Mouse (Mus musculus): ENCODE data around the gene Zfhx3.

Gene Zfhx3

DNA sequence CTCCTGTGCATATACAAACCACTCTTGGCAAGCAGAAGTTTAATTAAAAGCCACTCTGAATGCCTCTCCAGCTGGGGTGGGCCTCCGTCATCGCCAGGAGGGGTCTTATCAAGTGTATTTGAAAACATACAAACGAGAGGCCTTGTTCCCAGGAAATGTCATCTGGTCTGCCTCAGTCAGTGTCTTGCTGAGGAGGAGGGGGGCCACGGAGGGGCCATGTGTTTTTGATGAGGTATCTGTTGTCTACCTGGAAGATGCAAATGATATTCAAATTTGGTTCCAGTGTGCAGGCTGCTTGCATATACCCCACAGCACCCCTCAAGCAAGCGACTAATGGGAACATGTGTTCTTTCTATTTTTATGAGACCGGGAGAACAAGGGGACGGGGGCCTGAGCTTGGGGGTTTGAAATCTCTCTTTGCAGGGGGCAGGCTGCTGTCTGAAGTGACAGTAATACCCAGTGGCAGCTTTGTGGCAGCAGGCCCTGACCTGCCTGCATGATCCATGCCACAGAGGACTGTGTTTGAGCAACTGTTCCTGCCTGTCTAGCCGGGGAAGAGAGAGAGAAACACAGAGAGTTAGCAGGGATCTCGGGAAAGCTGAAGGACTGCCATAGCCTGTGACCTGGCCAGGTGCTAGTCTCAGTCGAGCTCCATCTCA, 412.8 kb downstream of the Zfhx3 start:
- 65% methylated on average over 10 of the region's 10 CpGs for WGBS

DNA sequence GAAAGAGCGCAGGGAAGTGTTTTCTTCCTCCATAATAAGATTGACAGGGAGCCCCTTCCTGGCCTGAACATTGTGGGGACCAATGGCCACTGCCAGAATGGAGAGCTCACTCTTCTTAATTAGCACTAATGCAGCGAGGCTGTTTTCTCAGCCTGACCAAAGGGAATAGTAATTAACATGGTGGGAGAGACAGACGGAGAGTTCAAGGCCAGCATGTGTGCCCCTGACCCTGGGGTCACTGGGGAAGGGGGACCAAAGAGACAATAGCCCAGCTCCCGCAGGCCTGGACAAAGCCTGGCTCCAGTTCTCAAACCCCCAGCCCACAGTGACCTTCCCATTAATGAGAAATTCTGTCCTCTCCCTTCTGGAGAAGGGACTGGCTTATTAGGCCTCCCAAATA, 419.0 kb downstream of the Zfhx3 start:
- 67% methylated on average over 4 of the region's 4 CpGs for WGBS

DNA sequence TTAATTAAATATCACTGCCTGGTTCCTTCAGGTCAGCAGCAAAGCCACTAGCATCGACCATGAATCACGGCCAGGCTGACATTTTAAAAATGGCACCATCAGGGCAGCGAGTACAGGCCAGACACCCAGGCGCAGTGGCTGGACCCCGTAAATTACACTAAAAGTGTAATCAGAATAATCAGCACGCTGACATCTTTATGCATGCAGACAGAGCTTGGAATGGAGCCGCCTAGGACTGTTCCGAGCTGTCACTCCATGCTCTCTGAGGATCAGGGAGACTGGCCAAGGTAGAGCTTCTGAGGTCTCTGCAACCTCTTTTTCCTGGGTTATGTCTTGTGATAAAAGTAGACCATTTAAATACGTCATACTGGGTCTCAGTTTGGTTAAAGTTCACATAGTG, 420.0 kb downstream of the Zfhx3 start:
- WGBS, result 86% methylated on average over 9 of the region's 9 CpGs

DNA sequence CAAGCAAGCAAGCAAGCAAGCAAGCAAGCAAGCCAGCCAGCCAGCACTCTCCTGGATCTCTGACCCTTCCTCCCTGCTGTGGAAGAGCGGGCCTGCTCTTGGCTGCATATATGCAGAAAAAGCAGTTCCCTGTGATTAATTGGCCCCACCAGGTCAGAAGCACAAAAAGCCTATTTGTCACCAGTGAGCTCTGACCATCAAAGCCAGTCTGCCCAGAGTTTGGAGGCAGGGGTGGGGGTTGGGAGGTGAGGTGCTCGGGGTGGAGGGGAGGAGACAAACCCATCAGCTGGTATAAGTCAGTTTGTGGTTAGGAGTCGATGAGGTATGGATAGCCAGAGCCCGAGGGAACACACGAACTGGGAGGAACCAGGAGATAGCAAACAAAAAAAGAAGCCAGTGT, 421.0 kb downstream of the Zfhx3 start:
- WGBS, result 38% methylated on average over 5 of the region's 5 CpGs

- WGBS, result 77% methylated on average over 8 of the region's 8 CpGs
Observed at GRCm38 (mm10) chr8:108363856-108364255, 421.4 kb downstream of the Zfhx3 start.

DNA sequence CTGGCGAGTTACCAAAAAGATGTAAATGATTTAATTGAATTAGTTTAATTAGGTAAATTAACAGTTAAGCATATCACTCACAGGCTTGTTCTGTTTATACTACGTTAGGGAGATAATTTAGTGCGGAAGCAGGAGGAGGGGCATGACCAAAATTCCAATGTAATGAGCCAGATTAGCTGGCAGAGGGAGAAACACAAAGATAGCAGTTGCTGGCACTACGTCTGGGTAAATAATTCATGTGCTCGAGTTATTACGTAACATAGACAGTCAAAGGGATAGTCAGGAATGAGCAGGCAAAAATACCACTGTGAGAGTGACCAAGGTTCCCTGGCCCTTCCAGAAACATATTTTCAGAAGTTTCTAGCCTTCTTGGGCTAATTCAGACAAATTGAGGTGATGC, 426.6 kb downstream of the Zfhx3 start:
- WGBS, result 20% methylated on average over 6 of the region's 6 CpGs

DNA sequence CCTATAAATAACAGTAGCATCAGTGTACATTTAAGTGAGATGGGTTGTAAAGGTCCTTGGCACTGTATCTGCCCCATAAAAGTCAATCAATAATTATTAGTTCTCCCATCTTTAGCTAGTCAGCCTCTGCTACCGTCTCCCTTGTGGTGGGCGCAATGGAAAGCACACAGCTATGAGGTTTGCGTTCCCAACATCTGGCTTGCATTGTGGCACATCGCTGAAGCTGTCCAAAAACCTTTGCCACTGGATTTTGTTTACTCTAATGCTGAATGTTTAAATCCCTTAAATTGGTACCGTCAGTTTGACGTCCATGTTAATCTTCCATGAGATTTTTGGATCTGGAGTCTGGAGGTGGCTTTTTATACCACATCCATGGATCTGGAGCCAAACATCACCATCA, 428.3 kb downstream of the Zfhx3 start:
- WGBS, result 89% methylated on average over 6 of the region's 6 CpGs

GRCm38 (mm10) chr8:108373046-108373445, 430.6 kb downstream of the Zfhx3 start:
- WGBS, result 40% methylated on average over 7 of the region's 7 CpGs

GRCm38 (mm10) chr8:108378036-108378435, 435.6 kb downstream of the Zfhx3 start:
- WGBS, result 72% methylated on average over 2 of the region's 2 CpGs

GRCm38 (mm10) chr8:108383121-108383520, 440.7 kb downstream of the Zfhx3 start:
- WGBS, result 60% methylated on average over 4 of the region's 4 CpGs

DNA sequence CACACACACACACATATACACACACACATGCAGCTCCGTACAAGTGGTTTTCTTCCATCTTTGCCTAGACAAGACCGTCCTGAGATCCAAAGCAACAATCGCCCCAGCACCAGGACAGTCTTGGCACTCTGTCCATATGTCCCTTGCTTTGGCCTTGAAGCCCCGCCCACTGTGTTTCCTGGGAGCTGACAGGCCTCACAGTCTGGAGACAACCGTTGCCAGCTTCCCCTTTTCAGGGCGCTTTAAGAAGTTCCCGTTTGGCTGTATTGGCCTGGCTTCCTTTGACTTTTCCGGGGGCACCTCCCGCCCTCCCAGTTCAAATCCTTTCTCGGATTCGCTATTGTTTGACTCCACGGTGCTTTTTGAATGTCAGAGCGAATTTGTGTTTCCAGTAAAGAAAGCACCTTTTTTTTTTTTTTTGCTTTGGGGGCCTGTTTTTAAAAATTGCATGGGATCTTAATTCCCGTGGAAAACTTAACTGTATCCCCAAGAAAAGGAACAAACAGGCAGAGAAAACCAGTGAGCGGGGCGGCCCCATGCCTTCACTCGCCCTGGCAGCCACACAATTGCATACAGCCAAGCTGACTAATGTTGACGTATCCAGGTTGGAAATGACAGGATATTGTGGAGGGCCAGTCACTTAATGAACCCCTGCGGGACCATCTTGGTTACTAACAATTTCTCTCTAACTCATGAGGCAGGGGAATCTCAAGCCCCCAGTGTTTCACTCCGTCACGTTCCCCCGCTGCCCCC, 444.9 kb downstream of the Zfhx3 start:
- 32% methylated on average over 22 of the region's 22 CpGs for whole genome bisulfite sequencing

DNA sequence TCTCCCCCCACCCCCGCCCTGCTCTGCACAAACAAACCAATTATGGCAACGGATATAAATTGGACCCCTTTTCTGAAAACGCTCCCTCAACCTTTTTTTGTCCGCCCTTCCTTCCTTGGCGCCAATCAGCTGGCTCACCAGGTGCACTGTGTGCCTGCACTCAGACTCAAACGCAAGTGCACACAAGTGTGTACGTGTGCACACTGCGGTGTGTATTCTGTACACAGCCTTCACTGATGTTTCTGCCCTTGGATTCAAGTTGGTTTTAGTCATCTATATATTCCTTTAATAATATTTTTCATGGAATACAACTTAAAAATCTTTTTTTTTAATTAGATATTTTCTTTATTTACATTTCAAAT, 445.4 kb downstream of the Zfhx3 start:
- WGBS, result 45% methylated on average over 8 of the region's 8 CpGs

- 66% methylated on average over 9 of the region's 9 CpGs for WGBS
Observed at GRCm38 (mm10) chr8:108392909-108393308, 450.5 kb downstream of the Zfhx3 start.

DNA sequence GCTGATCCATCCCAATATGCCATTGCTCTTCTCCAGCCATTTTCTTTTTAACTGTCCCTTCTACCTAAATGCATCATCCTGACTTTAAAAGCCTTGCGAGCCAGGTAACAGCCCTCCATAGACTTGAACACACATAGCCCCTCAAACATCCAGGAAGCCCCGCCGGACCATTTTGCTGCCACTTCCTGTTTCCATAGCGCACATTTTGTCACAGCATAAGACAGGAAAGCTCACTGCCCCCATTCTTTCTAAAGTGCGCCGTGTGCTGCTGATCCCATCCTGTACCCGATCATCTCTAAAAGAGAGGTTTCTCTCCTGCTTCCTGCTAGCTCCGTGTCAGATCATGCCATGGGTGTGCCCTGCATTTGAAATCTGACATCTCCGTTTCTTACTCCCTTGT, 459.7 kb downstream of the Zfhx3 start:
- 74% methylated on average over 9 of the region's 9 CpGs for WGBS

DNA sequence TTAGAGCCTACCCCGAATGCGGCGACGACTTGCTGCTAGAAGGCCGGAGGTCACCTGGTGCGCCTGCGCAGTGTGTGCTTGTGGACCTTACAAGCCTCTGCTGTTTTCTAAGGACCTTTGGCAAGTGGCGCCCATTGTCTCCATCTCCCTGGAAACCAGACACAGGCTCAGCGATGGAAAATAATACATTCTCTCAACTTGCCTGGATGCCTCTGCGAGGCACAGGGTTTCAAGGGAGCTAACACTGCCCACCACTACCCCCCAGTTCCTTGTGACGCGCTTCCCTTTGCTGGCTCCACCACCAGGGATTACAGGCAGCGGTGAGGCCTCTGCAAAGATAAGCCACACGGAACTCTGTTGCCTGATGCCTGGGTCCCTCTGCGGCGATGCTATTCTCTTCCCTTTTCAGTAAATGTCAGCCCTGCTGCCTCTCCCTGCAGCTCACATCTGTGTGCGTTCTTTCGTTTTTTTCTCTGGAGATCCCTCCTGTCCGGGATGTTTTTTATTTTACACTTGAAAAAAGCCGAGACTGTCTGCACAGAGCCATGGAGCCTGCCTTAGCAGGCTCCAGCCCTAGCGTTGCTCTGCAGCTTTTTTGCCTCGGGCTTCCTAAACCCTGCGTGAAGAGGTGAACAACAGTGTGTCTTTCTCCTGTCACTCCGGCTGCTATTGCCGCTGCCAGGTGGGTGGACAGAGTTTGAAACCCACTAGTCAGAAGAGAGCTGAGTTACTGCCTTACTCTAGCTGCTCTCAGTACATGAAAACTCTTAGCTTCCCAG, 464.5 kb downstream of the Zfhx3 start:
- 24% methylated on average over 25 of the region's 25 CpGs for WGBS

GRCm38 (mm10) chr8:108419162-108419844, 476.9 kb downstream of the Zfhx3 start:
- WGBS, result 31% methylated on average over 15 of the region's 15 CpGs

DNA sequence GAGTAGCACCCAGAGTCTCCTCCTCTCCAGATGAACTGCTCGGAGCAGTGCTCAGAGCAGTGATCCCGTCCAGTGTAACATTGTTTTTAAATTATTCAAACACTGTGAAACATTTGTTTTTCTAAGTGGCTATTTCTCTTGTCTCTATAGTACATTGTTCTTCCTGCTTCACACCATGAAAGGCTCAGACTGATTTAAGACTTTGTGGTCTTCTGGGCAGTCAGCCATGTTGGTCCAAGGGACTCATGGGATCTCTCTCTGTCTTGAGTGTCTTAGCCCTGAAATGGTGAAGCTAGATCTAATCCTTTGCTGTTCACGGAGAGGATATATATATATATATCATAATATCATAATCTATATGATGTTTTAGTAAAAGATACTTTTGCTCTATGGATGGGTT, 480.1 kb downstream of the Zfhx3 start:
- 79% methylated on average over 3 of the region's 3 CpGs for WGBS

DNA sequence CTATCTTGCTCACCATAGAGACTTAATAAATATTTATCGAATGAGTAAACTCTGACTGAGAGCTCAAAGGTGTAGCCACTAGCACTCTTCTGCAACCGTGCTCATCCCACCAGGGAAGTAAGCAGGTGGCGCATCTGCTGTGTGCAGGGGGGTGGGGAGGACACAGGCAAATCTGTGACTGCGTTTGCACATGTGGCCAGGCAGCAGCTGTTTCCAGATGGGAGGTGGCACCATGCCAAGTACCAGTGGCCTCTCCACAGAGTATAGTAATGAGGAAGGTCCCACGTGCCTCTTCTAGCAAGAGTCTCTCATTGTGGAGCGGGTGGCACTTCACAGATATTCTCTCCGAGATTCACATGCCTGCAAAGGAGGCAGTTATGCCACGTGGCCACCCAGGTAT, 481.9 kb downstream of the Zfhx3 start:
- 68% methylated on average over 8 of the region's 8 CpGs for WGBS

DNA sequence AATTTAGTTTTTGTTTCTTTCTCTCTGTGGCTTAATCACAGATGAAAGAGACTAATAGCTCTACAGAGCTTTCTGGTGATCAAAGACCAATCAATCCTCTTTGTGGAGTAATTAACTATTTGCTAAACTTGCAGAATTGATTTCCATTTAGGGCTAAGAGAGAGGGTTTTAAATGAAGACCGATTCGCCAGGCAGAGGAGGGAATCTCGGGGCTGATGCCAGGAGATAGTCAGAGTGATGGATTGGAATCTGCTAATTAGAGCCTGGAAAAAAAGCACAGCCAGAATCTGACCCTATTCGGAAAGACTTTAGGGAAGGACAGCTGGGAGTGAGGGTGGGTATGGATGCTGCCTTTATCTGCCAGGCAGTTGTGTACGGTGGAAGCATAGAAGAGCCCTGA, 490.9 kb downstream of the Zfhx3 start:
- WGBS, result 42% methylated on average over 5 of the region's 5 CpGs

- WGBS, result 90% methylated on average over 4 of the region's 4 CpGs
Observed at GRCm38 (mm10) chr8:108434510-108434909, 492.1 kb downstream of the Zfhx3 start.

DNA sequence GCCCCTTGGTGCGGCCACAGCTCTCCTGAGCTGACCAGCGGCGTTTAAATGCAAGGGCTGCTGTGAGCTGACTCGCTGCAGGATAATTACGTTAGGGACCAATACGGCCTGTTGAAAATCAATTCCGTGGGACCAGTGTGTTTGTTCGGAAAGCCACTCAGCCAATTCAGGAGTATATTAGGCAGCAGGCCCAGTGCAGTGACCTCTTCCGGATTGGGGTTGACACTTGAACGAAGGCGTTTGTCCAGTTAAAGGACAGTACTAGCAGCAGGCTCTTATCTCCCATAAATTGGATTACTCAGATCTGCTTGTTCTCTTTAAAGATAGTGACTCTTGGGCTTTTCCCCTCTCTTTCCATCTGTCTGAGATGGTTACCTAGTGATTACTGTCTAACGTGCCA, 493.9 kb downstream of the Zfhx3 start:
- 85% methylated on average over 12 of the region's 12 CpGs for WGBS

DNA sequence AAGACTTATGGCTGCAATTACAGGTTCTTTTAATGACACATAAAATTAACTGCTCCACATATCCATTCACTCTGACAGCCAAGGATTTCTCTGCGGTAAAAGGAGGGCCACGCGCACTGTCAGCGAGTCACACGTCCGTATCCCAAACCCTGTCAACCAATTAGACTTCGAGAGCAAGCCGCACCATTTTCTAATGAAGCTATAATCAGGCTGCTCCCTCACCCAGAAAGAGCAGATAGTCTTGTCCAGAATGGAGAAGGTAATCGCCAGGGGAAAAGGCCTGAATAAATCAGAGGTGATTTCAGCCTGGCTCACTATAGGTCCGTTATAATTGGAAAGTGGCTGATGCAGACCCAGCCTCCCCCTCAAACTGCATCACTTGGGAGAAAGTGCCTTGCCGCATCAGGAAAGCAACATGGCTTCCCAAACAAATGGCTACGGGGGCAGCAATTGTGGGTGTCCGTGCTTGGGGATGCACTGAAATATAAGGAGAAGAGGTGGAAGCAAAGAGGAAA, 494.9 kb downstream of the Zfhx3 start:
- 80% methylated on average over 13 of the region's 13 CpGs for WGBS

All from cerebral cortex, adult 2 months (tissue).